ENCODE assay signal across 17 mouse cellular contexts in genomic region chr9:110448356-110448755, GRCm38 (mm10). TPM values are rescaled to one million over a fixed set of nuclear protein-coding genes. Genes with fewer than 3 reads are reported as not detected.
DNase-seq lines count a peak whose midpoint lies in the region; ATAC-seq and TF ChIP-seq lines count a peak whose summit lies in the region.
"Had no signal": no experiment of that assay in that cellular context is flagged by ENCODE, and none has a peak within 500 bp of the region (broad histone marks: within the 10 kb centered on the region; RNA-seq: fewer than 3 reads in every experiment).

No protein-coding gene starts in this region.

- H3K4me3 ChIP-seq in embryonic facial prominence, embryonic 11.5 days (ENCODE audit: low read depth, low read length), result no peak overlapping the region
- H3K4me3 ChIP-seq in embryonic facial prominence, embryonic 10.5 days, result no peak overlapping the region
- no peak overlapping the region for H3K4me3 ChIP-seq in hindbrain, postnatal 0 days (ENCODE audit: low read length)
- no peak overlapping the region for H3K4me3 ChIP-seq in hindbrain, embryonic 10.5 days
- no peak overlapping the region for H3K4me3 ChIP-seq in midbrain, embryonic 11.5 days (ENCODE audit: low read depth, low read length)
- H3K4me3 ChIP-seq in midbrain, embryonic 10.5 days, result no peak overlapping the region
- H3K4me3 ChIP-seq in midbrain, embryonic 16.5 days (ENCODE audit: low read depth, low read length), result no peak overlapping the region
- H3K4me3 ChIP-seq: embryonic facial prominence, embryonic 15.5 days; heart, embryonic 13.5 days; liver, embryonic 12.5 days had no signal

- TF ChIP-seq CTCF in hindbrain, postnatal 0 days (IDR thresholded peaks at IDR 0.05; ENCODE audit: low read depth), result no peak

- no peaks in the 10 kb centered on the region; the same call in 1 of the 2 replicates for H3K4me1 ChIP-seq in embryonic facial prominence, embryonic 11.5 days (ENCODE audit: control insufficient read depth, insufficient read depth, low read length)
- peaks cover 5% of the 10 kb centered on the region for H3K4me1 ChIP-seq in embryonic facial prominence, embryonic 10.5 days
- H3K4me1 ChIP-seq in hindbrain, postnatal 0 days (ENCODE audit: insufficient read depth, low read length), result no peaks in the 10 kb centered on the region
- no peaks in the 10 kb centered on the region; the same call in 1 of the 2 replicates for H3K4me1 ChIP-seq in hindbrain, embryonic 10.5 days (replicated peaks)
- no peaks in the 10 kb centered on the region for H3K4me1 ChIP-seq in midbrain, embryonic 11.5 days (ENCODE audit: control insufficient read depth, insufficient read depth, low read length)
- peaks cover 5% of the 10 kb centered on the region for H3K4me1 ChIP-seq in midbrain, embryonic 10.5 days
- no peaks in the 10 kb centered on the region for H3K4me1 ChIP-seq in midbrain, embryonic 16.5 days (ENCODE audit: control insufficient read depth, insufficient read depth, low read length)
- H3K4me1 ChIP-seq: heart, embryonic 13.5 days had no signal

- no peak overlapping the region for H3K9ac ChIP-seq in embryonic facial prominence, embryonic 11.5 days (replicated peaks; ENCODE audit: low read length)
- no peak overlapping the region for H3K9ac ChIP-seq in hindbrain, postnatal 0 days (replicated peaks; ENCODE audit: low read length)
- no peak overlapping the region for H3K9ac ChIP-seq in midbrain, embryonic 11.5 days (ENCODE audit: low read length)
- no peak overlapping the region for H3K9ac ChIP-seq in midbrain, embryonic 16.5 days (ENCODE audit: low read depth, low read length)
- H3K9ac ChIP-seq: embryonic facial prominence, embryonic 15.5 days; heart, embryonic 13.5 days; liver, embryonic 12.5 days; liver, postnatal 0 days had no signal

- H3K4me2 ChIP-seq in embryonic facial prominence, embryonic 11.5 days (ENCODE audit: low read depth, low read length), result no peak overlapping the region
- H3K4me2 ChIP-seq in hindbrain, postnatal 0 days (ENCODE audit: low read depth, low read length), result no peak overlapping the region
- H3K4me2 ChIP-seq in midbrain, embryonic 11.5 days, result no peak overlapping the region
- H3K4me2 ChIP-seq in midbrain, embryonic 16.5 days (ENCODE audit: low read length), result no peak overlapping the region
- H3K4me2 ChIP-seq: embryonic facial prominence, embryonic 15.5 days; heart, embryonic 13.5 days; liver, embryonic 12.5 days had no signal

- H3K9me3 ChIP-seq in embryonic facial prominence, embryonic 11.5 days (replicated peaks; ENCODE audit: control insufficient read depth, low read length), result no peaks in the 10 kb centered on the region
- no peaks in the 10 kb centered on the region for H3K9me3 ChIP-seq in embryonic facial prominence, embryonic 10.5 days
- H3K9me3 ChIP-seq in hindbrain, postnatal 0 days (ENCODE audit: low read length), result no peaks in the 10 kb centered on the region
- H3K9me3 ChIP-seq in hindbrain, embryonic 10.5 days, result no peaks in the 10 kb centered on the region
- H3K9me3 ChIP-seq in midbrain, embryonic 11.5 days (ENCODE audit: control insufficient read depth, low read length), result no peaks in the 10 kb centered on the region
- H3K9me3 ChIP-seq in midbrain, embryonic 10.5 days (replicated peaks), result no peaks in the 10 kb centered on the region
- H3K9me3 ChIP-seq in midbrain, embryonic 16.5 days (replicated peaks; ENCODE audit: control insufficient read depth, low read length, poor library complexity, severe bottlenecking), result no peaks in the 10 kb centered on the region
- H3K9me3 ChIP-seq: embryonic facial prominence, embryonic 15.5 days; G1E; heart, embryonic 13.5 days; liver, embryonic 12.5 days had no signal

- DNase-seq in embryonic facial prominence, embryonic 11.5 days (ENCODE audit: low spot score), result no peak
- DNase-seq in embryonic facial prominence, embryonic 10.5 days (ENCODE audit: low spot score), result no peak
- DNase-seq in hindbrain, postnatal 0 days (ENCODE audit: low spot score), result no peak
- DNase-seq in hindbrain, embryonic 10.5 days (ENCODE audit: low spot score), result no peak
- DNase-seq in midbrain, embryonic 11.5 days (ENCODE audit: low spot score, missing footprints), result no peak
- DNase-seq in midbrain, embryonic 10.5 days (ENCODE audit: low spot score), result no peak
- DNase-seq in thymus, postnatal 4 days, result no peak

- H3K36me3 ChIP-seq in embryonic facial prominence, embryonic 11.5 days (replicated peaks; ENCODE audit: control insufficient read depth, insufficient read depth, low read depth, low read length), result no peaks in the 10 kb centered on the region
- peaks cover 35% of the 10 kb centered on the region for H3K36me3 ChIP-seq in embryonic facial prominence, embryonic 10.5 days (replicated peaks)
- peaks cover 13% of the 10 kb centered on the region; the same call in 1 of the 2 replicates for H3K36me3 ChIP-seq in hindbrain, postnatal 0 days (ENCODE audit: insufficient read depth, low read length)
- peaks cover 46% of the 10 kb centered on the region for H3K36me3 ChIP-seq in hindbrain, embryonic 10.5 days
- no peaks in the 10 kb centered on the region for H3K36me3 ChIP-seq in midbrain, embryonic 11.5 days (ENCODE audit: control insufficient read depth, insufficient read depth, low read length)
- H3K36me3 ChIP-seq in midbrain, embryonic 10.5 days, result peaks cover 36% of the 10 kb centered on the region
- peaks cover 3% of the 10 kb centered on the region; the same call in 1 of the 2 replicates for H3K36me3 ChIP-seq in midbrain, embryonic 16.5 days (ENCODE audit: control insufficient read depth, insufficient read depth, low read length)

- H3K27me3 ChIP-seq in embryonic facial prominence, embryonic 11.5 days (ENCODE audit: control insufficient read depth, insufficient read depth, low read length), result no peaks in the 10 kb centered on the region
- H3K27me3 ChIP-seq in embryonic facial prominence, embryonic 10.5 days (replicated peaks; ENCODE audit: low read depth, poor library complexity, severe bottlenecking), result no peaks in the 10 kb centered on the region
- H3K27me3 ChIP-seq in hindbrain, postnatal 0 days (ENCODE audit: insufficient read depth, low read length), result no peaks in the 10 kb centered on the region
- no peaks in the 10 kb centered on the region for H3K27me3 ChIP-seq in hindbrain, embryonic 10.5 days (ENCODE audit: insufficient read depth, poor library complexity, severe bottlenecking)
- no peaks in the 10 kb centered on the region for H3K27me3 ChIP-seq in midbrain, embryonic 11.5 days (ENCODE audit: control insufficient read depth, insufficient read depth, low read length)
- no peaks in the 10 kb centered on the region for H3K27me3 ChIP-seq in midbrain, embryonic 10.5 days (ENCODE audit: low read depth, poor library complexity, severe bottlenecking)
- H3K27me3 ChIP-seq in midbrain, embryonic 16.5 days (ENCODE audit: control insufficient read depth, insufficient read depth, low read depth, low read length), result no peaks in the 10 kb centered on the region
- H3K27me3 ChIP-seq: embryonic facial prominence, embryonic 15.5 days; heart, embryonic 13.5 days; liver, embryonic 12.5 days had no signal

- peak; percentile 39; the same call in 1 of the 2 replicates for ATAC-seq in embryonic facial prominence, embryonic 11.5 days (replicated peaks; ENCODE audit: insufficient number of reproducible peaks, low FRiP score, low TSS enrichment, low read depth)
- peak; percentile 12; the same call in 1 of the 2 replicates for ATAC-seq in hindbrain, postnatal 0 days
- ATAC-seq in midbrain, embryonic 11.5 days (ENCODE audit: low FRiP score), result peak; percentile 14; the same call in 1 of the 2 replicates
- 0 out of 2 replicates have a peak, but pooled peaks have one; percentile 42 for ATAC-seq in midbrain, embryonic 16.5 days

- no peak overlapping the region for H3K27ac ChIP-seq in embryonic facial prominence, embryonic 11.5 days (replicated peaks; ENCODE audit: low read depth, low read length)
- H3K27ac ChIP-seq in embryonic facial prominence, embryonic 10.5 days (replicated peaks), result no peak overlapping the region
- no peak overlapping the region for H3K27ac ChIP-seq in hindbrain, postnatal 0 days
- H3K27ac ChIP-seq in hindbrain, embryonic 10.5 days, result no peak overlapping the region
- H3K27ac ChIP-seq in midbrain, embryonic 11.5 days (ENCODE audit: low read depth, low read length), result no peak overlapping the region
- no peak overlapping the region for H3K27ac ChIP-seq in midbrain, embryonic 10.5 days (replicated peaks)
- no peak overlapping the region for H3K27ac ChIP-seq in midbrain, embryonic 16.5 days (ENCODE audit: low read length)
- H3K27ac ChIP-seq: embryonic facial prominence, embryonic 15.5 days; heart, embryonic 13.5 days; liver, embryonic 12.5 days had no signal

- WGBS in embryonic facial prominence, embryonic 11.5 days, result 84% methylated on average over 15 of the region's 15 CpGs
- 83% methylated on average over 15 of the region's 15 CpGs for WGBS in embryonic facial prominence, embryonic 10.5 days
- 85% methylated on average over 15 of the region's 15 CpGs for WGBS in hindbrain, postnatal 0 days
- WGBS in hindbrain, embryonic 10.5 days, result 84% methylated on average over 15 of the region's 15 CpGs
- 80% methylated on average over 15 of the region's 15 CpGs for WGBS in midbrain, embryonic 11.5 days
- 86% methylated on average over 15 of the region's 15 CpGs for WGBS in midbrain, embryonic 10.5 days
- 79% methylated on average over 15 of the region's 15 CpGs for WGBS in midbrain, embryonic 16.5 days

RNA-seq across cellular contexts. Expression of gene Klhl18, which starts 28.1 kb away (rescaled TPM):
- 7.4 and 7.5 TPM in 2 replicates for polyA plus RNA-seq in embryonic facial prominence, embryonic 11.5 days (2014; fragmentation: Nextera tagmentation; extraction: Ambion mirVana)
- 10.6 and 10.7 TPM in 2 replicates for polyA plus RNA-seq in embryonic facial prominence, embryonic 10.5 days (2016; fragmentation: Nextera tagmentation; extraction: Ambion mirVana)
- 30.6 and 32.1 TPM in 2 replicates for total RNA-seq in hindbrain, postnatal 0 days (2014; rRNA removed)
- polyA plus RNA-seq in hindbrain, postnatal 0 days (2015; fragmentation: Nextera tagmentation; extraction: Ambion mirVana), result 16.1 and 19.0 TPM in 2 replicates
- polyA plus RNA-seq in hindbrain, embryonic 10.5 days (2016; fragmentation: Nextera tagmentation; extraction: Ambion mirVana), result 11.0 and 11.8 TPM in 2 replicates
- polyA plus RNA-seq in midbrain, embryonic 11.5 days (2014; fragmentation: Nextera tagmentation; extraction: Ambion mirVana), result 8.5 and 8.6 TPM in 2 replicates
- 9.1 and 10.8 TPM in 2 replicates for polyA plus RNA-seq in midbrain, embryonic 10.5 days (2016; fragmentation: Nextera tagmentation; extraction: Ambion mirVana)
- 29.1 and 32.2 TPM in 2 replicates for polyA plus RNA-seq in midbrain, embryonic 16.5 days (2015; fragmentation: Nextera tagmentation; extraction: Ambion mirVana)

RNA-seq across cellular contexts. Expression of gene Kif9, which starts 28.4 kb away (rescaled TPM):
- 0.59 and 1.2 TPM in 2 replicates for polyA plus RNA-seq in embryonic facial prominence, embryonic 11.5 days (2014; fragmentation: Nextera tagmentation; extraction: Ambion mirVana)
- 1.1 and 1.3 TPM in 2 replicates for polyA plus RNA-seq in embryonic facial prominence, embryonic 10.5 days (2016; fragmentation: Nextera tagmentation; extraction: Ambion mirVana)
- 3.3 and 3.9 TPM in 2 replicates for total RNA-seq in hindbrain, postnatal 0 days (2014; rRNA removed)
- 3.9 and 4.0 TPM in 2 replicates for polyA plus RNA-seq in hindbrain, postnatal 0 days (2015; fragmentation: Nextera tagmentation; extraction: Ambion mirVana)
- polyA plus RNA-seq in hindbrain, embryonic 10.5 days (2016; fragmentation: Nextera tagmentation; extraction: Ambion mirVana), result 2.1 and 3.1 TPM in 2 replicates
- polyA plus RNA-seq in midbrain, embryonic 11.5 days (2014; fragmentation: Nextera tagmentation; extraction: Ambion mirVana), result 0.54 and 1.3 TPM in 2 replicates
- 1.1 and 1.3 TPM in 2 replicates for polyA plus RNA-seq in midbrain, embryonic 10.5 days (2016; fragmentation: Nextera tagmentation; extraction: Ambion mirVana)
- 4.7 and 5.4 TPM in 2 replicates for polyA plus RNA-seq in midbrain, embryonic 16.5 days (2015; fragmentation: Nextera tagmentation; extraction: Ambion mirVana)

RNA-seq across cellular contexts. Expression of gene Ngp, which starts 28.8 kb away (rescaled TPM):
- polyA plus RNA-seq in embryonic facial prominence, embryonic 11.5 days (2014; fragmentation: Nextera tagmentation; extraction: Ambion mirVana), result 1.5 and 2.3 TPM in 2 replicates
- not detected in 2 replicates for polyA plus RNA-seq in embryonic facial prominence, embryonic 10.5 days (2016; fragmentation: Nextera tagmentation; extraction: Ambion mirVana)
- 0.16 and 0.54 TPM in 2 replicates for total RNA-seq in hindbrain, postnatal 0 days (2014; rRNA removed)
- polyA plus RNA-seq in hindbrain, postnatal 0 days (2015; fragmentation: Nextera tagmentation; extraction: Ambion mirVana), result 0.96 and 1.6 TPM in 2 replicates
- polyA plus RNA-seq in hindbrain, embryonic 10.5 days (2016; fragmentation: Nextera tagmentation; extraction: Ambion mirVana), result not detected in 2 replicates
- 0.18 and 0.55 TPM in 2 replicates for polyA plus RNA-seq in midbrain, embryonic 11.5 days (2014; fragmentation: Nextera tagmentation; extraction: Ambion mirVana)
- polyA plus RNA-seq in midbrain, embryonic 10.5 days (2016; fragmentation: Nextera tagmentation; extraction: Ambion mirVana), result 0.12 TPM in 1 of 2 replicates, not detected in the other
- polyA plus RNA-seq in midbrain, embryonic 16.5 days (2015; fragmentation: Nextera tagmentation; extraction: Ambion mirVana), result 0.80 and 1.4 TPM in 2 replicates
- total RNA-seq: layer of hippocampus, adult 18-20 months; left cerebral cortex, postnatal 25 days had no signal
- polyA plus RNA-seq: small intestine, adult 2 months; testis, adult 2 months had no signal

RNA-seq across cellular contexts. Expression of gene Ptpn23, which starts 40.3 kb away (rescaled TPM):
- polyA plus RNA-seq in embryonic facial prominence, embryonic 11.5 days (2014; fragmentation: Nextera tagmentation; extraction: Ambion mirVana), result 11.0 and 14.6 TPM in 2 replicates
- polyA plus RNA-seq in embryonic facial prominence, embryonic 10.5 days (2016; fragmentation: Nextera tagmentation; extraction: Ambion mirVana), result 15.1 and 15.5 TPM in 2 replicates
- total RNA-seq in hindbrain, postnatal 0 days (2014; rRNA removed), result 23.4 and 31.6 TPM in 2 replicates
- polyA plus RNA-seq in hindbrain, postnatal 0 days (2015; fragmentation: Nextera tagmentation; extraction: Ambion mirVana), result 12.0 and 13.2 TPM in 2 replicates
- polyA plus RNA-seq in hindbrain, embryonic 10.5 days (2016; fragmentation: Nextera tagmentation; extraction: Ambion mirVana), result 15.5 and 19.2 TPM in 2 replicates
- 12.9 and 13.8 TPM in 2 replicates for polyA plus RNA-seq in midbrain, embryonic 11.5 days (2014; fragmentation: Nextera tagmentation; extraction: Ambion mirVana)
- polyA plus RNA-seq in midbrain, embryonic 10.5 days (2016; fragmentation: Nextera tagmentation; extraction: Ambion mirVana), result 14.2 and 16.6 TPM in 2 replicates
- 18.5 and 24.0 TPM in 2 replicates for polyA plus RNA-seq in midbrain, embryonic 16.5 days (2015; fragmentation: Nextera tagmentation; extraction: Ambion mirVana)
